Mouse (Mus musculus): ENCODE results near the gene 4930467E23Rik. TPM values are rescaled to one million over a fixed set of nuclear protein-coding genes. Genes with fewer than 3 reads are reported as not detected.
"Not testable (repeated sequence)": the region's sequence is repeated elsewhere in the genome, so short reads cannot be mapped to it uniquely, and the experiment has no call there.

4930467E23Rik gene
- total RNA-seq, 4 experiments from 2014 or later: 0.83 to 1.9 (median 1.0) TPM

DNA sequence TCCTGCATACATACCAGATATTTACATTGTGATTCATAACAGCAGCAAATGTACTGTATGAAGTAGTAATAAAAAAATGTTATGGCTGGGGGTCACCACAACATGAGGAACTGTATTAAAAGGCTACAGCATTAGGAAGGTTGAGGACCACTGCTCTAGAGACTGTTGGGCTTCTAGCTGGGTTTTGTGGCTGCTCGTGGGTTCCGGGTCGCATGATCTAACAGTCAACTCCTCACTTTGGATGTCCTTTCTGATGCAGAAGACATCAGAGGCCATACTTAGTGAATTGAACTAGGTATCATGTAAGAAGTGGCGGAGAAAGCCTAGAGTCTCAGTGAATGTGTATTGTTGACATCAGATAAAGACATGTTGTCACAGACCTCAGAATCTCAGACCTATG is 19.9 kb upstream of the 4930467E23Rik start:
- DNase-seq (ENCODE audit: low spot score in 2 of 2): not testable (repeated sequence)

- not testable (repeated sequence) for DNase-seq (ENCODE audit: low spot score in 2 of 2)
Observed at GRCm38 (mm10) chr8:19711171-19711860, 18.1 kb upstream of the 4930467E23Rik start.

- not testable (repeated sequence) for DNase-seq (ENCODE audit: low spot score in 2 of 2)
Observed at GRCm38 (mm10) chr8:19712227-19712750, 17.1 kb upstream of the 4930467E23Rik start.

DNA sequence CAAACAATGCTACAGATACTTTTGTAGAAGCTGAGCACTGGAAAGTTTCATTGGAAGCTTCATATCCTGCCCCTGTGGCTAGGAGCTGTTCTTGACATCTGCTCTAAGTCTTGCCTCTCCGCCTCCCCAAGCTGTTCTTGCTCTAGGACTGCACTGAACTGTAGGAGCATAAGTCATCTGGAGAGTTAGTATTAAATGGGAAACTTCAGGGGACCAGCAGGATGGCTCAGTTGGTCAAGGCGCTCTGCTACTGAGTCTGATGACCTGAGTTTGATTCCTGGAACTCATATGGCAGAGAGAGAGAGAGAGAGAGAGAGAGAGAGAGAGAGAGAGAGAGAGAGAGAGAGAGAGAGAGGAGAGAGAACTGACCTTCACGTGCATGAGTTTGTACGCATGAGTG is 16.6 kb upstream of the 4930467E23Rik start:
- DNase-seq (ENCODE audit: low spot score in 2 of 2): not testable (repeated sequence)

DNA sequence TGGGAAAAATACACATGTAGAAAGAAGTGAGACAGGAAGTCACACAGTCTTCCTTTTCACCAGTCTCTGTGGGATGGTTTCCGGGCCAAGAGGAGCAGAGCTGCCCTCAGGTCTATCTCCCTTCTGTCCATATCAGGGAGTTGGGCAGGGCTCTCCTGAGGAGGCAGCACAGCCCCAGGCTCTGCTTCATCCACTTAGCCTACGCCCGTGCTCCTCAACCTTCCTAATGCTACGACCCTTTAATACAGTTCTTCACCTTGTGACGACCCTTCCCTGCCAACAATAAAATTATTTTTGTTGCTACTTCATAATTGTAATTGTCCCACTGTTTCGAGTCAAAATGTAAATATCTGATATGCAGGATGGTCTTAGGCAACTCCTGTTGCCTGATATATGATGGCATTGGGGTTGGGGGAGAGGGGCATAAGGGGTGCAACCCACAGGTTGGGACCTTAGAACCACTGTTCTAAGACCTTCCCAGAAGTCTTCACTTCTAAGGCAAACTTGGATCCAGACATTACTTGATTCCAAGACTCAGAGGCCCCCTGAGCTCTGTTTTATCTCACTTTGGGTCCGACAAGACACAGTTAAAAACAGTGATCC is 16.0 kb upstream of the 4930467E23Rik start:
- not testable (repeated sequence) for DNase-seq (ENCODE audit: low spot score in 2 of 2)

GRCm38 (mm10) chr8:19714426-19714825 is 14.9 kb upstream of the 4930467E23Rik start:
- not testable (repeated sequence) for DNase-seq (ENCODE audit: low spot score in 2 of 2)

GRCm38 (mm10) chr8:19715266-19715665 is 14.1 kb upstream of the 4930467E23Rik start:
- DNase-seq (ENCODE audit: low spot score in 2 of 2): not testable (repeated sequence)

DNA sequence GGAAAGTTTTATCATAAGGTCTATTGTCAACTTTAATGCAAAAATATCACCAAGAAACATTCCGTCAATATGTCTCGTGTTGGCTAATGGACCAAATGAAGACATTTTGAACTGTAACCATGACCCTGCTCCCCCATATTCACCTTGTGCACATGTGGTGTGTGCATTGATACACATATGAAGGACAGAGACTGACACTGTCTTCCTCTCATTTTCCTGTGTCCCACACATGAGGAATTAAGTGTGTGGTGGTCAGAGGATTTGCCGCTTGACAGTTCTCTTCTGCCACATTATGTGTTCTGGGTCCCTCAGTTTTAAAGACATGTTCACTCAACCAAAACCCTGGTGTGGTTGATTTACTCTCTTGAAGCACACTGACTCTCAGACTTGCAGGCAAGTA is 11.5 kb upstream of the 4930467E23Rik start:
- DNase-seq (ENCODE audit: low spot score in 2 of 2): not testable (repeated sequence)

- not testable (repeated sequence) for DNase-seq (ENCODE audit: low spot score in 2 of 2)
Observed at GRCm38 (mm10) chr8:19719513-19719912, 9.9 kb upstream of the 4930467E23Rik start.

- DNase-seq (ENCODE audit: low spot score in 2 of 2): not testable (repeated sequence)
Observed at GRCm38 (mm10) chr8:19724871-19725270, 4.5 kb upstream of the 4930467E23Rik start.

GRCm38 (mm10) chr8:19751773-19752172 is 22.4 kb downstream of the 4930467E23Rik start:
- not testable (repeated sequence) for DNase-seq (ENCODE audit: low spot score in 2 of 2)

DNA sequence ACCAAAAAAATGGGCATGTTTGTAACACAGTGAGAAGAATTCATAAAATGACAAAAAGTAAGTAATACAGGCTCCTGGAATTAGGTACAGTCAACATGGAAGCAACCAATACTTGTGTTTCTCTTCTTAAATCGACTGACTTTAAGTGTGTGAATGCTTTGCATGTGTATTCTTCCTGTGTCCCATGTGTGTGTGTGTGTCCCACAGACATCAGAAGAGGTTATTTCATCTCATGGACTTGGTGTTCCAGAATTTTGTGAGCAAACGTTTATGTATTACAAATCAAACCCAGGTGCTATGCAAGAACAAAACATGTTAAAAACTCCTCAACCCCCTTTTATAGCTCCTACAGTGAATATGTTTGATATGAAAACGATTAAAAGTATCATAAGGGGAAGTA is 24.8 kb downstream of the 4930467E23Rik start:
- not testable (repeated sequence) for DNase-seq (ENCODE audit: low spot score in 2 of 2)

DNA sequence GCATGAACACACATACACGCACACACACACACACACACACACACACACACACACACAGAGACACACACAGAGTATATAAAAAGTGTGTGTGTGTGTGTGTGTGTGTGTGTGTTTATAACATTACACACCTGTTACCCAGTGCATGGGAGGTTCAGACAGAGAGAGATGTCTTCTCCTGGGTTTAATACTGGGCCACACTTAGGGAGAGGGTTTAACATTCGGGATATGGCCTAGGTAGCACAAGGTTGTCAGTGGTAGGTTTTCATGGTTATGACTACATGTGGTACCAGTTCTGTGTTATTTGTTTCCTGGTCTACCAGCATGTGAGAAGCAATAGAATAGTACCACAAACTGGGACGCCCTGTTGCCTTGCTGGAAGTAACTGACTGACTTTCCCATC is 25.6 kb downstream of the 4930467E23Rik start:
- DNase-seq (ENCODE audit: low spot score in 2 of 2): not testable (repeated sequence)

GRCm38 (mm10) chr8:19761660-19762059 is 32.3 kb downstream of the 4930467E23Rik start:
- DNase-seq (ENCODE audit: low spot score in 2 of 2): not testable (repeated sequence)

DNA sequence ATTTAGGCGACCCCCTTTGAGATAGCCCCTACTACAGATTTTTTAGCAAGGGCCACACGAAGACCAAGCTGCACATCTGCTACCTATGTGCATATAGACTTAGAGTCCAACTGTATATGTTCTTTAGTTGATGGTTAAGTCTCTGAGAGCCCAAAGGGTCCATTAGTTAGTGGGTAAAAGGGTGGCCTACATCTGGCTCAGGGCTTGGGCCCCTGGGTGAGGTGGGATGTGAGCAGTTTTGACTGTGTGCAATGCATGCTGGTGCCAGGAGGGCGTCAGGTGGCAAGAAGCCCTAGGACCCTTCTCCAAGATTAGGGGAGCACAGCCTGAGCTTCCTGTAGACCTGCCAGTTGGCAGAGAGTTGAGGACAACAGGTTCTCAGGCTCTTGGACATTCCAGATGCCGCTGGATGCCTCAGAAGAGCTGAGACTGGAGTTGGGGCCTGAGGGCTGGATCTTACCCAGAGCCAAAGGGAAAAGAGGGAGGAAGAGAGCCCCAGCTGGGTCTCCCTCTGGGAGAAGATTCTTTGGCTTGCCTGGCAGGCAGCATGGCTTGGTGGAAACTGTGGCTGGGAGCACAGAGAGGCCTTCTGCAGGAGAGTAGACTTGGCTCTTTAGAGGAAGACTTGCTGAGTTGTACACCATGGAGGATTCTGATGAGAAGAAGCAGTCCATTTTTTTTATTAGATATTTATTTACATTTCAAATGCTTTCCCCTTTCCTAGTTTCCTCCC is 33.6 kb downstream of the 4930467E23Rik start:
- DNase-seq (ENCODE audit: low spot score in 2 of 2): not testable (repeated sequence)

DNA sequence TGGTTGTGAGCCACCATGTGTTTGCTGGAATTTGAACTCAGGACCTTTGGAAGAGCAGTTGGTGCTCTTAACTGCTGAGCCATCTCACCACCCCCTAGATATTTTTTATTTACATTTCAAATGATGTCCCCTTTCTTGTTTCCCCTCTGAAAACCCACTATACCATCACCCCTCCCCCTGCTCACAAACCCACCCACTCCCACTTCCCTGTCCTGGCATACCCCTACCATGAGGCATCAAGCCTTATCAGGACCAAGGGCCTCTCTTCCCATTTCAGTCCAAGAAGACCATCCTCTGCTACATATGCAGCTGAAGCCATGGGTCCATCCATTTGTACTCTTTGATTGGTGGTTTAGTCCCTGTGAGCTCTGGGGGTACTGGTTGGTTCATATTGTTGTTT is 36.2 kb downstream of the 4930467E23Rik start:
- DNase-seq (ENCODE audit: low spot score in 2 of 2): not testable (repeated sequence)

DNA sequence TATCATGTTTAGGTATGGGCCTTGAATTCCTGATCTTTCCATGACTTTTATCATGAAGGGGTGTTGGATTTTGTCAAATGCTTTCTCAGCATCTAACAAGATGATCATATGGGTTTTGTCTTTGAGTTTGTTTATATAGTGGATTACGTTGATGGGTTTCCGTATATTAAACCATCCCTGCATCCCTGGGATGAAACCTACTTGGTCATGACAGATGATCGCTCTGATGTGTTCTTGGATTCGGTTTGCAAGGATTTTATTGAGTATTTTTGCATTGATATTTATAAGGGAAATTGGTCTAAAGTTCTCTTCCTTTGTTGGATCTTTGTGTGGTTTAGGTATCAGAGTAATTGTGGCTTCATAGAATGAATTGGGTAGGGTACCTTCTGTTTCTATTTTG is 44.1 kb downstream of the 4930467E23Rik start:
- not testable (repeated sequence) for DNase-seq (ENCODE audit: low spot score in 2 of 2)

- not testable (repeated sequence) for DNase-seq (ENCODE audit: low spot score in 2 of 2)
Observed at GRCm38 (mm10) chr8:19776311-19776710, 46.9 kb downstream of the 4930467E23Rik start.

DNA sequence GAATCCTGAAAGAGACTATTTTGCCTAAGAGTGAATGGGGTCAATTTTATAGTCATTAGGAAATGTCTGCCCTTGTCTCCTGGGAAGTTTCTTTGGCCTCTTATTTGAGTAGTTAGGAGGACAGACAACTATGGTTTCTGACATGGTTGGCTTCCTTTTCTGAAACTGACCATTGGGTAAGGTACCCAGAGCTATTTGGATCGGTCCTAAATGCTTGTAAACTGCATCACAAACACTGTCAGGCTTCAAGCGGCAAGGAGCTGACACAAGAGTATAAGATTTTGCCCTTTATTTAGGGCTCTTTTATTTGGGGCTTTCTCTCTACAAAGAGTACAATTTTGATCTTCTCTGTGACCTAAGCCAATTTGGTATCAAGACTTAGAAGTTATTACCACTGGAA is 48.1 kb downstream of the 4930467E23Rik start:
- DNase-seq (ENCODE audit: low spot score in 2 of 2): not testable (repeated sequence)

DNA sequence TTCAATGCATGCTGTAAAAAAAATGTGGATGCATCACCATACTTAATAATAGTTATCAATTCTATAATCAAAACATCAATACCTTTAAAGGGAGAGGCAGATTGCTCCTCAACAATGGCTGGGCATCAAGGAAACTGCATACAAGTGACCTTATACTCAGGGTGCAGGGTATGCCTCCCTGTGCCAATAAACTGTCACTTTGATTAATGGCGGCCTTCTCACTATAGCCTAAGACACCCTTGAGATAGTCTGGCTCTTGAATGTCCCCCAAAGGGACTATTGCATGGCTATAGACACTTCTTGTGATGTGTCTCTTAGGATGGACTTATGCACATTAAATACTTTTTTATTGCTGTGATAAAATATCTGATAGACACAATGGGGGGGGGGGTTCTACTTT is 48.8 kb downstream of the 4930467E23Rik start:
- not testable (repeated sequence) for DNase-seq (ENCODE audit: low spot score in 2 of 2)

DNA sequence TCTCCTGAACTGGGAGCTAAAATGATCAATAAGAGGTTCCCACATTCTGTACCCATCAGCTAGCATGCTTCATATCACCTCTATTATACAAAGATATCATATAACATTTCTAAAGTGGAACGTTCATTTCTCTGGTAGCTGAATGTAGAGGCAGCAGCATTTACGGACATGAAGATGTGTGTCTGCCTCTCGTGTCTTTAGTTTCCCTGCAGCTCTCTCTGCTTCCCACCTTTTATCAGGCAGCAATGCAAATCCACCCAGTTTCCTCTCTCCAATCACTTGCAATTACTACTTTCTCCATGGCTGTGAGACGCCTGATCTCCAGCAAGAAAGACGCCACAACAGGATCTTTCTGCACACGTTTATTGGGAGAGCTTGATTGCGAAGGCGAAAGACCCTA is 49.5 kb downstream of the 4930467E23Rik start:
- DNase-seq (ENCODE audit: low spot score in 2 of 2): not testable (repeated sequence)

DNA sequence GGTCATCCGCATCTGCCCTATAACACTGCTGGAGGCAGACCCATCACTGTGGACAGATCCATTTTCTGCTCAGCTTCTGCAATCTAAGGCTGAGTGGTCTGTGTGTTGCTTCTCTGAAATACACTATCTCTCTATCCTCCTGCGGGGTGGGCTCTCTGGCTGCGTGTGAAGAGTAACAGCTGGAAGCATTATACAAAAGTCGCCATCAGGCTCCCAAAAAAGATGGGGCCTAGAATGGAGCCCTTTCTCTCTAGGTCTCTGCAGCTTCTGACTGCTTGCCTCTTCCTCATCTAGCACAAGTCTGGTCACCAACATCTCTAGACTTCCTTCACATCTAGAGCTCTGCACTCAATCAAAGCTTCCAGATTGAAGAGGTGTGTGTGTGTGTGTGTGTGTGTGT is 50.8 kb downstream of the 4930467E23Rik start:
- not testable (repeated sequence) for DNase-seq (ENCODE audit: low spot score in 2 of 2)
